Mouse (Mus musculus) limb, embryonic 11.5 days (tissue): ENCODE data around the gene Dpy19l2. TPM values are rescaled to one million over a fixed set of nuclear protein-coding genes. Genes with fewer than 3 reads are reported as not detected.
"Not testable (repeated sequence)": the region's sequence is repeated elsewhere in the genome, so short reads cannot be mapped to it uniquely, and the experiment has no call there.

Experiments
- ATAC-seq: fragments of 200-750 bp; cut with Nextera tagmentation; 2 replicates; pipeline ENCODE4 v1.8.0; 2017; ENCODE audit warnings: low read depth; ENCODE audit not compliant: insufficient number of reproducible peaks, low FRiP score, low TSS enrichment
- DNase-seq: peaks from one replicate; pipeline ENCODE4 v3.0.0-alpha.2; 2015; ENCODE audit warnings: low spot score
- H3K27ac ChIP-seq: fragments of 300-500 bp; sonication (generic); replicated peaks from 2 replicates; pipeline ENCODE4 v1.5.1; 2014; ENCODE audit warnings: low read depth, mild to moderate bottlenecking, low read length
- H3K27me3 ChIP-seq: fragments of 300-500 bp; sonication (generic); 2 replicates; pipeline ENCODE4 v1.6.1; 2014; ENCODE audit warnings: mild to moderate bottlenecking, low read length, mixed read lengths; ENCODE audit not compliant: control insufficient read depth, insufficient read depth
- H3K36me3 ChIP-seq: fragments of 300-500 bp; sonication (generic); 2 replicates; pipeline ENCODE4 v1.6.1; 2014; ENCODE audit warnings: mild to moderate bottlenecking, low read length, moderate library complexity, mixed read lengths; ENCODE audit not compliant: control insufficient read depth, insufficient read depth
- H3K4me1 ChIP-seq: fragments of 300-500 bp; sonication (generic); 2 replicates; pipeline ENCODE4 v1.6.1; 2014; ENCODE audit warnings: low read length, mixed read lengths; ENCODE audit not compliant: control insufficient read depth, insufficient read depth
- H3K4me2 ChIP-seq: fragments of 300-500 bp; sonication (generic); 2 replicates; pipeline ENCODE4 v1.6.1; 2014; ENCODE audit warnings: low read depth, mild to moderate bottlenecking, moderate library complexity; ENCODE audit not compliant: severe bottlenecking
- H3K4me3 ChIP-seq: fragments of 300-500 bp; sonication (generic); 2 replicates; pipeline ENCODE4 v1.5.1; 2014; ENCODE audit warnings: low read depth, low read length
- H3K9ac ChIP-seq: fragments of 300-500 bp; sonication (generic); 2 replicates; pipeline ENCODE4 v1.6.1; 2014; ENCODE audit warnings: mild to moderate bottlenecking, low read length
- H3K9me3 ChIP-seq: fragments of 300-500 bp; sonication (generic); 2 replicates; pipeline ENCODE4 v1.6.1; 2016; ENCODE audit warnings: low read length; ENCODE audit not compliant: control insufficient read depth
- WGBS: fragments of 180-500 bp; shearing (Covaris S2); extraction: QIAGEN DNeasy Blood & Tissue Kit; methylation state at CpG from one replicate; pipeline ENCODE4 v1.1.7; 2014; 5-methylcytosine and 5-hydroxymethylcytosine counted together
- polyA plus RNA-seq: library from polyadenylated mRNA; unstranded; fragments of >200 nt; fragmentation: Nextera tagmentation; extraction: Ambion mirVana; gene quantifications from 2 replicates; pipeline ENCODE4 v1.2.1, GENCODE M21; 2014

The Dpy19l2 gene
- 0.10 and 0.19 TPM in 2 replicates for polyA plus RNA-seq

GRCm38 (mm10) chr9:24695700-24696404 lies at the start of gene Dpy19l2:
TSS of gene Dpy19l2 (minus strand) at chr9:24696293.
- Histone ChIP-seq H3K9me3 (no peaks in the 10 kb centered on the region), H3K36me3 (no peaks in the 10 kb centered on the region), H3K4me2 (peak within 1 kb of the TSS; percentile 93), H3K4me1 (no peaks in the 10 kb centered on the region), H3K9ac (peak within 1 kb of the TSS; percentile 59), H3K27ac (no peak within 1 kb of the TSS), H3K4me3 (peak within 1 kb of the TSS; percentile 38), H3K27me3 (0 out of 2 replicates have a peak, but pooled peaks cover 3% of the 10 kb centered on the region)
- peak; percentile 80 for DNase-seq
- under 1% methylated on average over 45 of the region's 45 CpGs for WGBS
- peak; percentile 89 for ATAC-seq

- Histone ChIP-seq H3K27me3 (no peaks in the 10 kb centered on the region), H3K4me1 (no peaks in the 10 kb centered on the region), H3K4me2 (no peak overlapping the region), H3K4me3 (no peak overlapping the region), H3K9ac (no peak overlapping the region), H3K36me3 (no peaks in the 10 kb centered on the region), H3K27ac (no peak overlapping the region), H3K9me3 (no peaks in the 10 kb centered on the region)
- no peak for DNase-seq
- no peak for ATAC-seq
- 91% methylated on average over 5 of the region's 5 CpGs for WGBS
These were observed 48.9 kb upstream of the Dpy19l2 start for GRCm38 (mm10) chr9:24744958-24745357.

GRCm38 (mm10) chr9:24701246-24701645 lies 5.2 kb upstream of the Dpy19l2 start:
- H3K4me3 ChIP-seq = no peak overlapping the region
- no peak overlapping the region for H3K9ac ChIP-seq
- ATAC-seq (no peak), DNase-seq (no peak)
- no peaks in the 10 kb centered on the region for H3K36me3 ChIP-seq
- H3K9me3 ChIP-seq = no peaks in the 10 kb centered on the region
- no peaks in the 10 kb centered on the region for H3K27me3 ChIP-seq
- H3K4me2 ChIP-seq = no peak overlapping the region
- H3K27ac ChIP-seq = no peak overlapping the region
- no peaks in the 10 kb centered on the region for H3K4me1 ChIP-seq

- DNase-seq (no peak), ATAC-seq (no peak)
- 0 out of 2 replicates have a peak, but pooled peaks cover 3% of the 10 kb centered on the region for H3K27me3 ChIP-seq
- H3K4me1 ChIP-seq = no peaks in the 10 kb centered on the region
- no peak overlapping the region for H3K27ac ChIP-seq
- H3K9me3 ChIP-seq = no peaks in the 10 kb centered on the region
- H3K9ac ChIP-seq = peak overlapping the region; percentile 59; the same call in 1 of the 2 replicates
- H3K4me3 ChIP-seq = peak overlapping the region; percentile 38
- WGBS = 12% methylated on average over 9 of the region's 9 CpGs
- H3K36me3 ChIP-seq = no peaks in the 10 kb centered on the region
- H3K4me2 ChIP-seq = peak overlapping the region; percentile 93
These were observed 299 bp upstream of the Dpy19l2 start for GRCm38 (mm10) chr9:24696405-24696778.

- not testable (repeated sequence) for H3K9me3 ChIP-seq, H3K27ac ChIP-seq, H3K9ac ChIP-seq, H3K4me1 ChIP-seq, H3K4me3 ChIP-seq, H3K27me3 ChIP-seq, H3K4me2 ChIP-seq, H3K36me3 ChIP-seq, ATAC-seq, DNase-seq
- 73% methylated on average over 2 of the region's 2 CpGs for WGBS
These were observed 58.8 kb downstream of the Dpy19l2 start for GRCm38 (mm10) chr9:24637341-24637740.

GRCm38 (mm10) chr9:24624896-24625295 lies 71.2 kb downstream of the Dpy19l2 start, which contains the start of gene Cypt4:
TSS of gene Cypt4 (plus strand) at chr9:24625196.
- 94% methylated on average over 5 of the region's 5 CpGs for WGBS
- ATAC-seq (no peak), DNase-seq (no peak)
- no peak within 1 kb of the TSS for H3K27ac ChIP-seq
- H3K27me3 ChIP-seq = no peaks in the 10 kb centered on the region
- no peak within 1 kb of the TSS for H3K9ac ChIP-seq
- no peaks in the 10 kb centered on the region for H3K9me3 ChIP-seq
- H3K4me3 ChIP-seq = no peak within 1 kb of the TSS
- no peaks in the 10 kb centered on the region for H3K36me3 ChIP-seq
- no peak within 1 kb of the TSS for H3K4me2 ChIP-seq
- H3K4me1 ChIP-seq = no peaks in the 10 kb centered on the region

GRCm38 (mm10) chr9:24538159-24538558 lies 157.9 kb downstream of the Dpy19l2 start:
- H3K4me1 ChIP-seq = no peaks in the 10 kb centered on the region
- no peak overlapping the region for H3K27ac ChIP-seq
- no peaks in the 10 kb centered on the region for H3K36me3 ChIP-seq
- no peak overlapping the region for H3K4me2 ChIP-seq
- H3K27me3 ChIP-seq = no peaks in the 10 kb centered on the region
- H3K9me3 ChIP-seq = no peaks in the 10 kb centered on the region
- no peak overlapping the region for H3K4me3 ChIP-seq
- no peak overlapping the region for H3K9ac ChIP-seq
- DNase-seq = no peak
- WGBS = 42% methylated on average over 2 of the region's 2 CpGs
- ATAC-seq = no peak

- no peak overlapping the region for H3K9ac ChIP-seq
- no peak overlapping the region for H3K4me3 ChIP-seq
- no peaks in the 10 kb centered on the region for H3K9me3 ChIP-seq
- no peaks in the 10 kb centered on the region for H3K4me1 ChIP-seq
- H3K27me3 ChIP-seq = no peaks in the 10 kb centered on the region
- DNase-seq = peak; percentile 51
- WGBS = 63% methylated on average over 10 of the region's 10 CpGs
- ATAC-seq = peak; percentile 47; the same call in 1 of the 2 replicates
- no peak overlapping the region for H3K4me2 ChIP-seq
- no peak overlapping the region for H3K27ac ChIP-seq
- no peaks in the 10 kb centered on the region for H3K36me3 ChIP-seq
These were observed 179.4 kb downstream of the Dpy19l2 start for GRCm38 (mm10) chr9:24516575-24517139.
